Mouse (Mus musculus): Measurements from ENCODE around the gene Pbxip1.
"Not testable (repeated sequence)": the region's sequence is repeated elsewhere in the genome, so short reads cannot be mapped to it uniquely, and the experiment has no call there.

Gene Pbxip1

GRCm38 (mm10) chr3:89409701-89410100, 26.8 kb upstream of the Pbxip1 start:
- no peak for DNase-seq (ENCODE audit: low spot score)

GRCm38 (mm10) chr3:89410864-89411263, 25.6 kb upstream of the Pbxip1 start:
- DNase-seq (ENCODE audit: low spot score) = no peak

GRCm38 (mm10) chr3:89411490-89412393, 24.8 kb upstream of the Pbxip1 start, which contains the start of gene Flad1:
Gene Flad1, minus strand, starts transcription at chr3:89411870.
- DNase-seq (ENCODE audit: low spot score) = peak; percentile 97

GRCm38 (mm10) chr3:89416158-89416557, 20.3 kb upstream of the Pbxip1 start:
- DNase-seq (ENCODE audit: low spot score) = no peak

GRCm38 (mm10) chr3:89417131-89417530, 19.4 kb upstream of the Pbxip1 start:
- no peak for DNase-seq (ENCODE audit: low spot score)

- DNase-seq (ENCODE audit: low spot score) = no peak
These were observed 18.7 kb upstream of the Pbxip1 start for GRCm38 (mm10) chr3:89417840-89418169.

GRCm38 (mm10) chr3:89418170-89418860, 18.2 kb upstream of the Pbxip1 start, which contains the start of the genes Cks1b and Shc1:
Gene Cks1b, minus strand, starts transcription at chr3:89418383.
Gene Shc1, plus strand, starts transcription at chr3:89418443.
- peak; percentile 92 for DNase-seq (ENCODE audit: low spot score)

GRCm38 (mm10) chr3:89418861-89419250, 17.6 kb upstream of the Pbxip1 start:
- DNase-seq (ENCODE audit: low spot score) = peak; percentile 92

- DNase-seq (ENCODE audit: low spot score) = no peak
These were observed 16.9 kb upstream of the Pbxip1 start for GRCm38 (mm10) chr3:89419571-89419970.

- DNase-seq (ENCODE audit: low spot score) = no peak
These were observed 16.5 kb upstream of the Pbxip1 start for GRCm38 (mm10) chr3:89419981-89420380.

- DNase-seq (ENCODE audit: low spot score) = no peak
These were observed 16.1 kb upstream of the Pbxip1 start for GRCm38 (mm10) chr3:89420421-89420820.

- peak; percentile 78 for DNase-seq (ENCODE audit: low spot score)
These were observed 15.3 kb upstream of the Pbxip1 start for GRCm38 (mm10) chr3:89421002-89421774.

- peak; percentile 64 for DNase-seq (ENCODE audit: low spot score)
These were observed 14.6 kb upstream of the Pbxip1 start for GRCm38 (mm10) chr3:89421810-89422473.

- no peak for DNase-seq (ENCODE audit: low spot score)
These were observed 13.8 kb upstream of the Pbxip1 start for GRCm38 (mm10) chr3:89422556-89423205.

- DNase-seq (ENCODE audit: low spot score) = no peak
These were observed 11.9 kb upstream of the Pbxip1 start for GRCm38 (mm10) chr3:89424416-89425140.

GRCm38 (mm10) chr3:89425141-89425525, 11.4 kb upstream of the Pbxip1 start:
- DNase-seq (ENCODE audit: low spot score) = no peak

- DNase-seq (ENCODE audit: low spot score) = no peak
These were observed 10.6 kb upstream of the Pbxip1 start for GRCm38 (mm10) chr3:89425876-89426275.

GRCm38 (mm10) chr3:89429021-89429420, 7.5 kb upstream of the Pbxip1 start:
- not testable (repeated sequence) for DNase-seq (ENCODE audit: low spot score)

GRCm38 (mm10) chr3:89430171-89431159, 6.0 kb upstream of the Pbxip1 start, which contains the start of gene Pygo2:
Gene Pygo2, plus strand, starts transcription at chr3:89430214.
- DNase-seq (ENCODE audit: low spot score) = peak; percentile 95
